Mouse (Mus musculus): ENCODE results near the gene 1110004F10Rik. TPM values are rescaled to one million over a fixed set of nuclear protein-coding genes. Genes with fewer than 3 reads are reported as not detected.
"Not testable (repeated sequence)": the region's sequence is repeated elsewhere in the genome, so short reads cannot be mapped to it uniquely, and the experiment has no call there.

The 1110004F10Rik gene
- polyA plus RNA-seq, 1 experiment from 2014 or later: 283 TPM

DNA sequence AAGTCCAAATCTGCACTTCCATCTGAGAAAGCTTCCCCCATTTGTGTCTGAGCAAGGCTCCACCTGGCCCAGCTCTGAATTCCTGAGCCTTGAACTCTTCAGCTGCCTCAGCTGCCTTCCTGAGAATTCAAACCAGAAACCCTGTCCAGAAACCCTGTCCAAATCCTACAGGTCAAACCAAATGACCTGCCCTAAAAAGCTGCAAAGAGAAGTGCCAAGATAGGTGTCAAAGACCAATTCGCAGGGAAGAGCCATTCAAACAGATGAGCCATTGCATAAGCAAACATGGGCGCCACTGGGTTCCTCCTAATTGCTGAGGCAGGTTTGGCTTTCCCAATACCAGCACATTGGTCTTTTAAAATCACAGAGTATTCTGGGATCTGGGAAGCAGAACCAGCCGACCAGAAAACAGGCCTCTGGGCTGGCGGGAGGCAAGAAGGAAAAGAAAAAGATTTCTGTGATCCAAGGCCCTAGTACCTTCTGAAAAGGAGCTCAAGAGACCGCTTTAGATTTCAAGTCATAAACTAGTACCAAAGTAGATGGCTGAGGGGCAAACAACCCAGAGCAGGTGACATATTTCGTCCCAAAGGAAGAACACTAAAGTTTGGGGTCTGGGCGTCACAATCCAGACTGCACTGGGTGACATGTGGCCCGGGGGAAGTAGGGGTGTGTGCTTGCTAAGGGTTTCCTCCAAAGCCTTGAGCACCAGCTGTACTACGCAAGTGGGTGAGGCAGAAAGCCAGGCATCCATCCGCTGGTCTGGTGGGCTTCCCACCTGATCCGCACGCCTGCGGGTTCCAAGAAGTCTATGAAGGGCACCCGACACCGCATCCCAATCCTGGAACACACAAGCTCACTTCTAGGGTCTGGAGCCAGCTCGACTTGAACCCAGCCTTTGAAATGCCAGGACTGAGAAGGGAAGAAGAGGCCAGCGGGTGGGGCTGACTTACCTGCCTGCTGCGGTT is 2.3 kb upstream of the 1110004F10Rik start:
- H3K4me3 ChIP-seq: peak overlapping the region; percentile 16
- no peak for ATAC-seq (ENCODE audit: low FRiP score)
- H3K9ac ChIP-seq: no peak overlapping the region
- H3K4me1 ChIP-seq: peaks cover 33% of the 10 kb centered on the region
- no peaks in the 10 kb centered on the region for H3K9me3 ChIP-seq (replicated peaks)
- WGBS: 15% methylated on average over 18 of the region's 18 CpGs
- H3K36me3 ChIP-seq: no peaks in the 10 kb centered on the region
- H3K4me2 ChIP-seq (replicated peaks): peak overlapping the region; percentile 30
- no peak overlapping the region for H3K27ac ChIP-seq
- peaks cover 73% of the 10 kb centered on the region for H3K27me3 ChIP-seq

- 1% methylated on average over 13 of the region's 13 CpGs for WGBS
- Histone ChIP-seq H3K9ac (no peak overlapping the region), H3K9me3 (replicated peaks) (no peaks in the 10 kb centered on the region)
These were observed 1.2 kb upstream of the 1110004F10Rik start for GRCm38 (mm10) chr7:116038024-116038423.

GRCm38 (mm10) chr7:116038511-116038910 is 686 bp upstream of the 1110004F10Rik start, which contains the start of gene Sox6:
Sox6 (minus strand) TSS chr7:116038796.
- Histone ChIP-seq H3K4me3 (peak within 1 kb of the TSS; percentile 46), H3K9ac (peak within 1 kb of the TSS; percentile 58), H3K27me3 (peaks cover 70% of the 10 kb centered on the region), H3K9me3 (replicated peaks) (no peaks in the 10 kb centered on the region), H3K36me3 (no peaks in the 10 kb centered on the region), H3K4me2 (replicated peaks) (peak within 1 kb of the TSS; percentile 98), H3K4me1 (peaks cover 23% of the 10 kb centered on the region), H3K27ac (0 out of 2 replicates have a peak within 1 kb of the TSS, but pooled peaks have one; percentile 4)
- no peak for ATAC-seq (ENCODE audit: low FRiP score)
- 0% methylated on average over 11 of the region's 11 CpGs for WGBS

More at GRCm38 (mm10) chr7:116038024-116038423, 1.2 kb upstream of the 1110004F10Rik start:
- no peak for ATAC-seq (ENCODE audit: low FRiP score)
- peaks cover 73% of the 10 kb centered on the region for H3K27me3 ChIP-seq
- H3K4me2 ChIP-seq (replicated peaks): peak overlapping the region; percentile 98
- H3K4me1 ChIP-seq: peaks cover 27% of the 10 kb centered on the region
- H3K36me3 ChIP-seq: no peaks in the 10 kb centered on the region
- no peak overlapping the region for H3K27ac ChIP-seq
- peak overlapping the region; percentile 46 for H3K4me3 ChIP-seq

- peak; percentile 87 for ATAC-seq (ENCODE audit: low FRiP score)
- peak overlapping the region; percentile 58 for H3K9ac ChIP-seq
- H3K36me3 ChIP-seq: no peaks in the 10 kb centered on the region
- H3K4me1 ChIP-seq: peaks cover 18% of the 10 kb centered on the region
- 0 out of 2 replicates have a peak overlapping the region, but pooled peaks have one; percentile 4 for H3K27ac ChIP-seq
- H3K9me3 ChIP-seq (replicated peaks): no peaks in the 10 kb centered on the region
- WGBS: under 1% methylated on average over 48 of the region's 48 CpGs
- H3K4me3 ChIP-seq: peak overlapping the region; percentile 46
- H3K4me2 ChIP-seq (replicated peaks): peak overlapping the region; percentile 98
- peaks cover 62% of the 10 kb centered on the region for H3K27me3 ChIP-seq
These were observed 605 bp downstream of the 1110004F10Rik start for GRCm38 (mm10) chr7:116039538-116040466.

DNA sequence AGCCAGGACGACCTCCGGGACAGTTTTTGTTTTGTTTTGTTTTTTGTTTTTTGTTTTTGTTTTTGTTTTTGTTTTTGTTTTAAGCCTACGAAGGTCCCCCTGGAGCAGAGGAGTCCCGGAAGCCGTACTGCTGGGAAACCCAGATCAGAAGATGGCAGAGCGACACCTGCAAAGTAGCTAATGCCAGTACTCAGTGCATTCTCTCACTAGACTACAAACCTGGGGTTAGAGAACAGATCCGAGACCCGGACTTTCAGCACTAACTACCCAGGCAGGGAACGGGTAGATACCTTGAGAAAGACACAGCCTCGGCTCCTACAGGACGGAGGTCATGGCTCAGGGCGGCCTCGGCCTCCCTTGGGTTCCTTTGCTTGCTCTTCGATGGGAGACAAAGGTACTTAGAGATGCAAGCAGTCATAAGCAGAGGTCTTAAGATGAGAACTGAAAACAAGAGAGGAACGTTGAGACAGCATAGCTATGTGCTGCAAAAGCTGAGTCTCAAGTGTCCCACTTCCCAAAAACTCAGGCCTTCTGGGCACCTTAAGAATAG is 1.3 kb downstream of the 1110004F10Rik start:
- Histone ChIP-seq H3K9me3 (replicated peaks) (no peaks in the 10 kb centered on the region), H3K4me2 (replicated peaks) (peak overlapping the region; percentile 98), H3K27me3 (peaks cover 55% of the 10 kb centered on the region), H3K27ac (no peak overlapping the region), H3K36me3 (no peaks in the 10 kb centered on the region), H3K4me3 (peak overlapping the region; percentile 46), H3K9ac (no peak overlapping the region), H3K4me1 (peaks cover 16% of the 10 kb centered on the region)
- WGBS: 17% methylated on average over 15 of the region's 15 CpGs
- peak; percentile 32; the same call in 1 of the 2 replicates for ATAC-seq (ENCODE audit: low FRiP score)

DNA sequence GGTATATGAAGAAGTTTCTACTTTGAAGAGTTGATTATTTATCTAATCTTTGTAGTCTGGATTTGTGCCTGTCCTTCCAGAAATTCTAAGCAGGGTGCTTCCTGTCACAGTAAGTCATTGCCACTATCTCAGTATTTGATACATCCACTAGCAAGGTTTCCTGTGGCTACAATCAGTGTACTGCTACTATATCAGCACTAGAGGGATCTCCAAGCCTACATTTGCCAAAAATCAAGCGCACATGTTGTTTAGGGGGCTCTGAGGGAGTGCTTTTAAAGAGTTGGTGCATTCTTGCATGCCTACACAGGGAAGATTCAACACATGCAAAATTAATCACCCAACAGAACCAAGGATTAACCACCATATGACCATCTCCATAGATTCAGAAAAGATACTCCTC is 21.5 kb downstream of the 1110004F10Rik start:
- WGBS: 66% methylated on average over 1 of the region's 1 CpGs
- Histone ChIP-seq H3K27me3 (no peaks in the 10 kb centered on the region), H3K36me3 (no peaks in the 10 kb centered on the region), H3K9ac (no peak overlapping the region), H3K4me2 (replicated peaks) (no peak overlapping the region), H3K27ac (no peak overlapping the region), H3K9me3 (replicated peaks) (no peaks in the 10 kb centered on the region), H3K4me1 (no peaks in the 10 kb centered on the region), H3K4me3 (no peak overlapping the region)
- ATAC-seq (ENCODE audit: low FRiP score): no peak

DNA sequence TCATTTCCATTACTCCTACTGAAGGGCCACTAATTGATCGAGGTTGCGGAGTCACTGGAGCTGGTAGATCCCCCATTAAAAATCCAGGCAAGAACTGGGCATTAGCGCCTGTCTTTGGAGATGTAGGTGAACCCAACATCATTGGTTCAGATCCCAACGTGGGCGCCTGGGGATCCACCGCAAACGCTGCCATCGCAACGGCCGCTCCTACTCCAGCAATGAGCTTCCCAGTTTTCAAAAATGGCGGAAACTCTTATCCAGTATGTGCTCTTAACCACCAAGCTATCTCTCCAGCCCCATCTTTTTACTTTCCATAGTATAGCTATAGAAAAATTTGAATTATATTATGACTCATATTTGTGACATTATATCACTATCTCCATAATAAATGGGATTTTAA is 45.2 kb downstream of the 1110004F10Rik start, which contains the start of gene Gm4353:
Gene Gm4353, minus strand, starts transcription at position 270 of the 400 bp plus-strand sequence.
- not testable (repeated sequence) for H3K4me2 ChIP-seq (replicated peaks); ATAC-seq (ENCODE audit: low FRiP score); H3K27me3 ChIP-seq; H3K27ac ChIP-seq; H3K4me3 ChIP-seq; H3K36me3 ChIP-seq; H3K9me3 ChIP-seq (replicated peaks); H3K9ac ChIP-seq; H3K4me1 ChIP-seq
- 94% methylated on average over 11 of the region's 11 CpGs for WGBS

- Histone ChIP-seq H3K36me3 (no peaks in the 10 kb centered on the region), H3K9ac (peak overlapping the region; percentile 82), H3K9me3 (replicated peaks) (no peaks in the 10 kb centered on the region), H3K4me2 (replicated peaks) (peak overlapping the region; percentile 69), H3K4me3 (peak overlapping the region; percentile 57), H3K27ac (peak overlapping the region; percentile 95), H3K27me3 (no peaks in the 10 kb centered on the region), H3K4me1 (peaks cover 18% of the 10 kb centered on the region)
- peak; percentile 100 for ATAC-seq (ENCODE audit: low FRiP score)
- under 1% methylated on average over 38 of the region's 38 CpGs for WGBS
These were observed 53.7 kb downstream of the 1110004F10Rik start for GRCm38 (mm10) chr7:116092710-116093465.

DNA sequence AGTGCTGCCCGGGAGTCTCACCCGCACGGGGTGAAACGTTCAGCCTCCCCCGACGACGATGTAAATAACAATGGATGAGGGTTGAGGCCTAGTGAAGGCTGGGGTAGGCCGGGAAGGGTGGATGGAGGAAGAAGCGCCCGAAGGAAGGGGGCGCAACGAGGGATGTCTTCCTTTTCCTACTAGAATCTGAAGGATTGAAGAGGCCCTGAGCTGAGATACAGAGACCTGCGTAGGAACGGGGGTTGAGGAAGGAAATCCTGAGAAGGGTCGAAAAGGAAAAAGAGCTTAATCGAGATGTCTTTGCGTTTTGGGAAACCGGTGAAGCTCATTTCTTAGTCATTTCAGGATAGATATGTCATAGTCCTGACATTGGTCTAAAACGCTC is 54.3 kb downstream of the 1110004F10Rik start:
- peak overlapping the region; percentile 69 for H3K4me2 ChIP-seq (replicated peaks)
- peak overlapping the region; percentile 82 for H3K9ac ChIP-seq
- H3K4me3 ChIP-seq: peak overlapping the region; percentile 57
- H3K27me3 ChIP-seq: no peaks in the 10 kb centered on the region
- H3K4me1 ChIP-seq: peaks cover 18% of the 10 kb centered on the region
- no peaks in the 10 kb centered on the region for H3K36me3 ChIP-seq
- H3K9me3 ChIP-seq (replicated peaks): no peaks in the 10 kb centered on the region
- H3K27ac ChIP-seq: peak overlapping the region; percentile 95
- under 1% methylated on average over 19 of the region's 19 CpGs for WGBS
- peak; percentile 90 for ATAC-seq (ENCODE audit: low FRiP score)

DNA sequence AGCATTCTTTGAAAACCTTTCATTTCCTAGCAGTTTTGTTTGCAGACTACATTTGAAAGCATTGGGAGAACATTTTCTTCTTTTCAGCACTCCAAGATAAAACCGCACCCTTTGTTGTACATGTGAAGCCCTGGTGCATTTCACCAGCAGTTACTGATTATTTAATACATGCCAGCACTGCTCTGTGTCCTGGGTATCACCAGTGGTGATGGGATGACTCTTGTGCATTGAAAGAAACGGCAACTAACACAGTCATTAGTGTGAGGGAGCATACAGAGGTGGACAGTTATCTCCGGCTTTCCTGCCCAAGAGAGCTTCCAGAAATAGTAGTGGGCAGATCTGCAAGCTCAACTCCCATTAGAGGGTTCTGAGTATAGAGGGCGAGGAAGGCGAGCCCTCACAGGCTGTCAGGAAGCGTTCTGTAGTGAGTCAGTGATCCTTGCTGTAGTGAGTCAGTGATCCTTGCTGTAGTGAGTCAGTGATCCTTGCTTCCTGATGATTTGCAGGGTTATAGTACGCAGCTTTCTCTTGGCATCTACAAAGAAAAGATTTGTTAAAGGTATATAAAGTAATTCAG is 60.8 kb downstream of the 1110004F10Rik start:
- Histone ChIP-seq H3K9me3 (replicated peaks) (no peaks in the 10 kb centered on the region), H3K27me3 (no peaks in the 10 kb centered on the region), H3K4me2 (replicated peaks) (no peak overlapping the region), H3K4me3 (no peak overlapping the region), H3K4me1 (peaks cover 10% of the 10 kb centered on the region), H3K36me3 (peaks cover 36% of the 10 kb centered on the region), H3K27ac (no peak overlapping the region), H3K9ac (no peak overlapping the region)
- no peak for ATAC-seq (ENCODE audit: low FRiP score)
- WGBS: 85% methylated on average over 7 of the region's 7 CpGs

GRCm38 (mm10) chr7:116103091-116103490 is 63.9 kb downstream of the 1110004F10Rik start:
- peaks cover 54% of the 10 kb centered on the region for H3K36me3 ChIP-seq
- no peaks in the 10 kb centered on the region for H3K27me3 ChIP-seq
- no peak overlapping the region for H3K27ac ChIP-seq
- H3K4me2 ChIP-seq (replicated peaks): no peak overlapping the region
- no peak overlapping the region for H3K4me3 ChIP-seq
- H3K9me3 ChIP-seq (replicated peaks): no peaks in the 10 kb centered on the region
- no peak overlapping the region for H3K9ac ChIP-seq
- H3K4me1 ChIP-seq: 0 out of 2 replicates have a peak, but pooled peaks cover 3% of the 10 kb centered on the region
- 96% methylated on average over 9 of the region's 9 CpGs for WGBS
- no peak for ATAC-seq (ENCODE audit: low FRiP score)
